Mouse (Mus musculus) adrenal gland, adult (tissue): ENCODE results near the gene Asap3.

Source experiments
- DNase-seq, 2 experiments: peaks; one replicate each; pipeline ENCODE4 v3.0.0; 2022 to 2023; ENCODE audit warnings: low spot score in 1 of 2; ENCODE audit not compliant: inconsistent age in 2 of 2

The Asap3 gene

GRCm38 (mm10) chr4:136206033-136206893 lies at the start of gene Asap3:
TSS of gene Asap3 (plus strand) at chr4:136206365.
- peak; percentile 97 to 99 for DNase-seq

DNA sequence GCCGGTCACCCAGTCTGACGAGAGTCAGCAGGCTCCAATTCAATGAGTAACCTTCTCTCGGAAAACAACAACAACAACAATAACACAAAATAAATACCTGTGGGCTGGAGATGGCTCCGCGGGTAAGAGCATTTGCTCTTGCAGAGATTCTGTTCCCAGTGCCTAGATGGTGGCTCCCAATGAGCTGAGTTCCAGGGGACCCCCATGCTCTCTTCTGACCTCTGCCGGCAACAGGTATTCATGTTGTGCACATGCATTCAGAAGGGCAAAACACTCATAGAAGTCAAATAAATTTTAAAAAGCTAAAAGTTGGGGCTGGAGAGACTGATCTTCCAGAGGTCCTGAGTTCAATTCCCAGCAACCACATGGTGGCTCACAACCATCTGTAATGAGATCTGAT lies 47.7 kb upstream of the Asap3 start:
- DNase-seq, result no peak

GRCm38 (mm10) chr4:136159802-136160397 lies 46.3 kb upstream of the Asap3 start:
- peak; percentile 75 to 92 for DNase-seq

GRCm38 (mm10) chr4:136163448-136163847 lies 42.7 kb upstream of the Asap3 start:
- DNase-seq, result peak; percentile 86 to 96

DNA sequence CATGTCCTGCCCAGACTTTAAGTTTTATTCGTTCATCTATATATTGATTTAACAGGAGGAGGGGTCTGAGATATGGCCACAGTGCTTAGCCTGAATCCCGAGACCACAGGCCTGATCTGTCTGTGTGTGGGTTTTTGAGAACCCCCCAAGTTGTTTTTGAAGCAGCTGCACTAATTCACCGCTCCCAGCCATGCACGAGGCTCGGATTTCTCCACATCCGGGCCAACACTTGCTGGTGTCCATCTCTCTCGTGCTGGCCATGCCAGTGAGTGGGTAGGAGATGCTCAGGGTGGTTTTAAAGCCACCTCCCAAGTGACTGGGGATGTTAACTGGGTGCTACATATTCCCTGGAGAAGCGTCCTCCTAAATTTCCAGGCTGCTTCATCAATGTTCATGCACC lies 41.2 kb upstream of the Asap3 start:
- no peak for DNase-seq

- peak in 1 of 2 experiments; percentile 58 for DNase-seq
These were observed 38.5 kb upstream of the Asap3 start for GRCm38 (mm10) chr4:136167701-136168100.

DNA sequence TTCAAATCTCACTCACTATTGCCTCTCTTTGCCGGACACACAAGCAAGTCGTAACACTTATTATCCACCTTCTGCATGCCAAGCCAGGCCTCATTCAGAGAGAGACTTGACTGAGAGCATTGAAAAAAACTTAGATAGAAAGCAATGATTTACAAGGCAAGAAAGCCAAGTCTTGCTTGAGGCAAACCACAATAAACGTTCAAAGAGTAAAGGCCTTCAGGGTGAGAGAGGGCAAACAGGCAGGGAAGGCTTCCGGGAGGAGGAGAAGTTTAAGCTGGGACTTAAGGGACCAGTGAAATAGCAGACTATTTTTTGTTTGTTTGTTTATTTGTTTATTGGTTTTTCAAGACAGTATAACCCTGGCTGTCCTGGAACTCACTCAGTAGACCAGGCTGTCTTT lies 35.8 kb upstream of the Asap3 start:
- DNase-seq, result no peak

GRCm38 (mm10) chr4:136171455-136171854 lies 34.7 kb upstream of the Asap3 start:
- no peak for DNase-seq

DNA sequence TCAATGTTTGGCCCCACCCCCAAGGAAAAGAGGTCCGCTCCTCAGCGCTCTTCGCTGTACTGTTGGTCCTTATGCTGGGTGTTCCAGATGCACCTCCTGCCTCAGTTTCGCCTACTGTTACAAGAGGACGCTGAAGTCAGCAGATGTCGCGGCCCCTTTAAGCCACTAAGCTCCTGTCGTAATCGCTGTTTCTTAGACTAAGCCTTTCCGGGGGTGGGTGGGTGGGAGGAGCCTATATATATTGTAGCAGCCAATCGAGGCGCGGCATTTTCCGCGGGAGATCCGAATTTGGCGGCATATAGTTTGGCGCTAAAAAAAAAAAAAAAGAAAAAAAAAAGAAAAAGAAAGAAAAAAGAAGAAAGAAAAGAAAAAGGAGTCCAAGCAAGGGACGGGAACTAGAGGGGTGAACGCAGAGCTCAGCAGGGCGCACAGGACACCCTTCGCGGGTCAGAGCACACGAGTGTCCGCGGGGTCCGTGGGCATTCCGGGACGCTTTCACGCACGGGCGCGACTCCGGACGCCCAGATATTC lies 34.1 kb upstream of the Asap3 start, which contains the start of gene E2f2:
Gene E2f2 (plus strand): TSS at position 384 of the 531 bp plus-strand sequence.
- DNase-seq, result peak; percentile 61 to 87

DNA sequence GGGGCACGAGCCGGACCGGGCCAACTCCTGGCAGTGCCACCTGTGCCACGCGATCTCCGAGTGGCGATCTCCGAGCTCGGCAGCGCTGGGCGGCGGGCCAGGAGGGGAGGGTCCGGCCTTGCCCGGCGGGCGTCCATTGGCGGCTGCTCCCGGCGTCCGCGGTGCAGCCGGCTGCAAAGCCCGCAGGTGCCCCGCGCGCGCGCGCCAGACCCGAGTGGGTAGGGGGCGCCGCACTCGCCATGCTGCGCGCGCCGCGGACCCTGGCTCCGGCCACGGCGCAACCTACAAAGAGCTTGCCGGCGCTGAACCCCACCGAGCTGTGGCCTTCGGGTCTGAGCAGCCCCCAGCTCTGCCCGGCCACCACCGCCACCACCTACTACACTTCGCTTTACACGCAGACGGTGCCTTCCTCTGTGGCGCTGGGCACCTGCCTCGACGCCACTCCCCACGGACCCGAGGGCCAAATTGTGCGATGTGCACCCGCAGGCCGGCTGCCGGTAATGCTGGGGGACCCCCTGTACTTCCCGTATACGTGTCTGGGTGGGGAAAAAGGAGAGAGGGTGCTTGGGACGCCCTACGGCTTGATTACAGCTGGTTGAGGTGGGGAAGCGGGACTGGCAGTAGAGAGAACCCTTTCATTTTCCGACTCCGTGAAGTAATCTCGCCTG lies 33.5 kb upstream of the Asap3 start:
- DNase-seq, result peak; percentile 80 to 90

- DNase-seq, result no peak
These were observed 32.9 kb upstream of the Asap3 start for GRCm38 (mm10) chr4:136173210-136173715.

GRCm38 (mm10) chr4:136174216-136175193 lies 31.7 kb upstream of the Asap3 start:
- peak in 1 of 2 experiments; percentile 73 for DNase-seq

GRCm38 (mm10) chr4:136176022-136176552 lies 30.1 kb upstream of the Asap3 start:
- no peak for DNase-seq

- DNase-seq, result peak in 1 of 2 experiments; percentile 74
These were observed 28.9 kb upstream of the Asap3 start for GRCm38 (mm10) chr4:136177244-136177611.

DNA sequence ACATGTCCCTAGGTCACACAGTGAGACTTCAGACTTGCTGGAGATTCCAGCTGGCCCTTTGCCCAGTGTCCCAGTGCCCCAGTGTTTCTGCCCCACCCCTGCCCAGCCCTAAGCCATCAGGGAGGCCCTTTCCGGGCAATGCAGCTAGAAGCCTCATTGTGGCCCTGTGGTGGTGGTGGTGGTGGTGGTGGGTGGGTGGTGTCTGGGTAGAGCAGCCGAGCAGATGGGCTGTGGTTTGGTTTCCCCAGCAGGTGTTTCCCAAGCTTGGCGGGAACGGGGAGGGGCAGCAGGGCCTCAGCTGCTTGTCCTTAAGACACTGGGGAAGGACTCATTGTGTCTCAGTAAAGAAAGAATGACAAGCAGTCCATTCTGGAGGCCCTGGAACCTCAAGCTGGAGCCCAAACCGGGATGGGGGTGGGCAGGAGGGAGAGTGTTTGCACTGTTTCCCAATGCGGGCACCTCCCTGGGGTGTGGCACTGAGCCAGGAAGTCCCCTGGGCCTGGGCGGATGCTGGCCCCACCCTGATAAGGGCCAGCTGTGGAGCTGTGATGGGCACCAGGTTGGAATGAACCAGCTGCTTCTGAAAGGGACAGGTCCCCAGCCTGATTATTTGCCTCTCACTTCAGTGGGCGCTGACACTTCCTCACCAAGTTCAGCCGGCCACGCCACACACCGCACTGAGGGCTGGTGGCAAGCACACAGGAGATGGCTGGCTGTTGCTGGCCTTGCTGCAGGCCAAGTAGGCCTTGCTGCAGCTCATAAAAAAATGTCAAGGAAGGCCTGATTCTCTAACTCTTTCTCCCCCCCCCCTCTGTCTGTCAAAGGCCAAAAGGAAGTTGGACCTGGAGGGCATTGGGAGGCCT lies 28.3 kb upstream of the Asap3 start:
- peak in 1 of 2 experiments; percentile 73 for DNase-seq

DNA sequence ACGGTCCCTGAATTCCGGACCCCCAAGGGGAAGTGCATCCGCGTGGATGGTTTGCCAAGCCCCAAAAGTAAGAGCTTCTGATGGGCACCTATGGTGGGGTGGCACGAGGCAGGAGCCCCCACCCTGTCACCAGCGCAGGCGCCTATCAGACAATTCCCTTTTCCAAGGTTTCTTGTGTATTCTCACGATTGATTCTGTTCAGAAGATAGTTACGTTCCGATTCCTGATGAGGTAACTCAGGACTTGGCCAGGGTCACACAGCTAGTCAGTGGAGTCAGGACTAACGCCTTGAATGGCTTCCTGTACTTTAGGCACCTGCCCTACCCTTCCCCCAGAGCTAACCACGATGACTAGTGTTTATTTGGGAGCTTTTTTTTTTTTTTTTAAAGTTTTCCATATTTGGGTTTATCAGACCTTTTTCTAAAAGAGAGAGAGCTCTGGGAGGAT lies 27.7 kb upstream of the Asap3 start:
- no peak for DNase-seq

GRCm38 (mm10) chr4:136179456-136179855 lies 26.7 kb upstream of the Asap3 start:
- peak in 1 of 2 experiments; percentile 62 for DNase-seq

DNA sequence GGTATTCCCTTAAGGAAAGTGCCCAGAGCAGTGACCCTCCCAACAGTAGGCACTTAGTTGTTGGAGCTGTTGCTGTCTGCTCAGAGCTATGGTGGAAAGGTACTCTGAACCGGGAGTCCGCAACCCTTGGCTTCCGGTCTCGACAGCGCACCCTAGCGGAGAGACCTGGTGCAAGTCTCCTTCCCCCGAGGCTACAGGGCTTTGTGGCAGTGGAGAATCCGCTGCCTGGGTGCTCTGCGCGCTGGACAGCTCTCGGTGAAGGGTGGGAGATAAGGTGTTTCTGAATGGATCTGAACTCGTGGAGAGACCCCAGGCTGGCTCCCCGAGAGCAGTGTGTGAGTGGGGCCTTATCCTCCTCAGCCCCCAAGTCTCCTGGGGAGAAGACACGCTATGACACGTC lies 26.2 kb upstream of the Asap3 start:
- DNase-seq, result peak; percentile 87 to 95
